Mouse (Mus musculus) left cerebral cortex, adult 11 months (tissue): ENCODE data around the gene Arrdc1.
"Not testable (repeated sequence)": the region's sequence is repeated elsewhere in the genome, so short reads cannot be mapped to it uniquely, and the experiment has no call there.

Experiments
- DNase-seq: peaks from one replicate; pipeline ENCODE4 v3.0.0; 2022; ENCODE audit warnings: low spot score

Gene Arrdc1

GRCm38 (mm10) chr2:24935057-24935796 is at the start of gene Arrdc1:
TSS of gene Arrdc1 (minus strand) at chr2:24935252.
- DNase-seq: peak; percentile 82

- no peak for DNase-seq
Observed at GRCm38 (mm10) chr2:24976960-24977359, 41.9 kb upstream of the Arrdc1 start.

- peak; percentile 57 for DNase-seq
Observed at GRCm38 (mm10) chr2:24975704-24976297, 40.7 kb upstream of the Arrdc1 start, which contains the start of gene Pnpla7. TSS of gene Pnpla7 (plus strand) at chr2:24976033.

DNA sequence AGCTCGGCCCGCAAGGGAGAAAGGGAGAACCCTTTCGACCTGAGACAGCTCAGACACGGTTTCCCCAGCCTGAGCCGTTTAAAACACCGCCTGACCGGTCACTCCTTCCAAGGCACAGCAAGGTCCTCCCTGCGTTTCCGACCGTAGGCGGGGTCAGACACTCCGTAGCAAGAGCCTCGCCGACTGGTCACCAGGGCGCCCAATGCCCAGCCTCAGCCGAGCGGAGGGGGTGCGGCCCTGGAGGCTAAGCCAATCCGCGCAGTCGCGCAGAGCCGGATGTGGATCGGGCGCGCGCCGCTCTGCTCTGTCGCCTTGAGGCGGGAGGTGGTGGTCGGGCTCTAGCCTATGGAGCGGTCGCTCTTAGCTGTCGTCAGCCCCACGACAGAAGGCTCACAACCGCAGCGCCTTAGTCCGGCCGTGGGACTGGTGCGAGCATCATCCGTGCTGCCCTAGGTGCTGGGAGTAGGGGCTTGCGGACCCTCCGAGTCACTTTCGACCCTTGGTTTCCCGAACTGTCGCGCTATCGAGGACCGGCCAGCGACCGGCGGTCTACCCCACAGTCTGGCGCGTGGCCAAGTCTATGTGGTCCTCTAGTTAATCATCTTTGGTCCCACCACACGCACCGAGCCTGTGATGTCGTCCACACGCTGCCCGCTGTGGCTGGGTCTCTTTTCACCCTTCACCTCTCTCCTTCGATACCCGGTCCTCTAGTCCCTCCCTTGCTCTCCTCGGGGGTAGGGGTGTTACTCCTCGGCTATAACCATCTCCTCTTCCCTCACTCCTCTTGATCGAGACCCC is 40.1 kb upstream of the Arrdc1 start, which contains the start of gene Mrpl41:
Gene Mrpl41 (minus strand): TSS at position 193 of the 798 bp plus-strand sequence.
- peak; percentile 94 for DNase-seq

GRCm38 (mm10) chr2:24974452-24974851 is 39.4 kb upstream of the Arrdc1 start:
- DNase-seq: not testable (repeated sequence)

GRCm38 (mm10) chr2:24970386-24970785 is 35.3 kb upstream of the Arrdc1 start:
- no peak for DNase-seq

GRCm38 (mm10) chr2:24962304-24963000 is 27.4 kb upstream of the Arrdc1 start, which contains the start of gene Dph7:
TSS of gene Dph7 (plus strand) at chr2:24962400.
- DNase-seq: peak; percentile 79

GRCm38 (mm10) chr2:24960910-24961309 is 25.9 kb upstream of the Arrdc1 start:
- no peak for DNase-seq

DNA sequence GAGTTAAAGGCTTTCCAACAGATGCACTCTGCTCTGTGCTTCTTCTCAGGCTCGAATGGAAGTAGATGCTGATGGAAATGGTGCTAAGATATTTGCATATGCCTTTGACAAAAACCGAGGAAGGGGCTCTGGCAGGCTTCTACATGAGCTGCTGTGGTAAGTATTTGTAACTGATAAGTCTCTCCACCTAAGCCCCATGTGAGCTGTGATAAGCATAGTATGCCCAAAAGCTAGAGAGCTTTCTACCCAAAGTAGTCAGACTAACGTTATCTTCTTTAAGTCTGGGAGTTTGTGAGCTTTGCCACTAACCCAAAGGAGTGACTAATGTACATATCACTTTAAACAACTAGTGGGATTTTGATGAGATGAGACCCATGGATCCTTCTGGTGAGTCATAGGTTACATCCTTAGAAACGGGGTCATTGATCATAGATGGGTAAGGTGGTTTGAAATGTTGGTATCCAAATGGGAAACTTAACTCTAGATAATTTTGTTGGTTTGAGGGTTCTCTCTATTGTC is 17.5 kb upstream of the Arrdc1 start:
- DNase-seq: no peak

DNA sequence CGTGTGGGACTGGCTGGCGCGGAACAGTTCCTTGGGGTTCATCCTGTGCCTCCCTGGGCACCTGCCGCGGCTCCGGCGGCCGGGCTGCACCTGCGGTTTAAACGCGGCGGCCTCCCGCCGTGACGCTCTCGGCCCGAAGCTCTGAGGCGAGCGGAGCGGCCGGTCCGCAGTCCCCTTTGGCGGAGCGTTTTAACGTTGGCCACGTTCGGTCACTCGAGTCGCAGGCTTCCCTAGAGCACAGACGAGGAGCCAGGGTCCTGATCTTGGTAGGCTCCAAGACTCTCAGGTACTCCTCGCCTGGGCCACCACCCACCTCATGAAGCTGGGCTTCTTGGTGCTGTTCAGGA is 15.1 kb upstream of the Arrdc1 start:
- no peak for DNase-seq

DNA sequence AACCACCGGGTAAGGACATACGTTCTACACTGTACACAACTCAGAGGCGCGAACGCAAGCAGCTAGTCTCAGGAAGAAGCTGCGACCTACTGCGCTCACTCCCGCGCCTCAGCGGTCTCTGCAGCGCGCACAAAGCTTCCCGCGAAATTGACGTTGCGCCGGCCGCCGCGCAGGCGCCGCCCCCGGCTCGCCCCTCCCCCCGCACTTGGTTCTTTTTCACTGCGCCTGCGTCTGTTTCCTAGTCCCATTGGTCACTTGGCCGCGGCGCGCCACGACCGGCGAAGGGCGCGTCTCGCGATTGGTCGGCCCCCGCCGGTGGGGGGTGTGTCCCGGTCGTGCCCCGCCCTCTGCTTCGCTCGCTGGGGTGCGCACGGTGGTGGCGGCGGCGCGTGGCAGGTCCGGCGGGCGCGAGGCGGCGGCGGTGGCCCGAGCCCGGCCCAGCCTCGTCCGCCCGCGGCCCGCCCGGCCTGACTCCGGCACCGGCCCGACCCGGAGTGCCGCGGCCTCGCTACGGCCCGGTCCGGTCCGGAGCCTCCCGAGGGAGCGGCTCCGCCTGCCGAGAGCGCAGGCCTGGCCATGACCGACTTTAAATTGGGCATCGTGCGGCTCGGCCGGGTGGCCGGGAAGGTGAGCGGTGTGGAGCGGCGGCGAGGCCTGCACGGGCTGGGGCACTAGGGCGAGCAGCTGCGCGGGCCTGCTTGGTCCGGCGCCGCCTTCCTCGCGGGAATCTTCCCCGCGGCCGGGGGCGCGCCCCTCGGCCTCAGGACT is 14.6 kb upstream of the Arrdc1 start, which contains the start of gene Zmynd19:
Gene Zmynd19 (plus strand): TSS at position 372 of the 768 bp plus-strand sequence.
- peak; percentile 93 for DNase-seq

- DNase-seq: not testable (repeated sequence)
Observed at GRCm38 (mm10) chr2:24944304-24944703, 9.3 kb upstream of the Arrdc1 start.

- no peak for DNase-seq
Observed at GRCm38 (mm10) chr2:24942092-24942491, 7.0 kb upstream of the Arrdc1 start.

- no peak for DNase-seq
Observed at GRCm38 (mm10) chr2:24934441-24934963, 550 bp downstream of the Arrdc1 start.

GRCm38 (mm10) chr2:24929593-24929992 is 5.5 kb downstream of the Arrdc1 start:
- no peak for DNase-seq

DNA sequence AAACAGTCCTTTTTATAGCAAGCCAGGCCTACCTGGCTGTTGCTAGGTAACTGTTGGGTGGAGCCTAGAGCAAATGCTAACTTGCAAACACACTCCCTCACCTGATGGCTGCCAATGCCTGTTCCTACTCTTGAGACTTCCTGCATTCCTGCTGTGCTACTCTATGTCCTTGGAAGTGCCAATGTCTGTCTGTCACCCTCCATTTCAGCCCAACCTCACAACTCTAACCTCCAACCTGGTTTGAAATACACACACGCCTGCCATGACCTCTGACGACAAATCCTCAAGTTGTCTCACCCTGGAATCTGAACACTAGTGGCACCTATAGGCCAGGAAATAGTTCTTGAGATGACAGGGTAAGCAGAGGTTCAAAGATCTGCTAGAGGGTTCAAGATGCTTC is 5.9 kb downstream of the Arrdc1 start:
- no peak for DNase-seq

DNA sequence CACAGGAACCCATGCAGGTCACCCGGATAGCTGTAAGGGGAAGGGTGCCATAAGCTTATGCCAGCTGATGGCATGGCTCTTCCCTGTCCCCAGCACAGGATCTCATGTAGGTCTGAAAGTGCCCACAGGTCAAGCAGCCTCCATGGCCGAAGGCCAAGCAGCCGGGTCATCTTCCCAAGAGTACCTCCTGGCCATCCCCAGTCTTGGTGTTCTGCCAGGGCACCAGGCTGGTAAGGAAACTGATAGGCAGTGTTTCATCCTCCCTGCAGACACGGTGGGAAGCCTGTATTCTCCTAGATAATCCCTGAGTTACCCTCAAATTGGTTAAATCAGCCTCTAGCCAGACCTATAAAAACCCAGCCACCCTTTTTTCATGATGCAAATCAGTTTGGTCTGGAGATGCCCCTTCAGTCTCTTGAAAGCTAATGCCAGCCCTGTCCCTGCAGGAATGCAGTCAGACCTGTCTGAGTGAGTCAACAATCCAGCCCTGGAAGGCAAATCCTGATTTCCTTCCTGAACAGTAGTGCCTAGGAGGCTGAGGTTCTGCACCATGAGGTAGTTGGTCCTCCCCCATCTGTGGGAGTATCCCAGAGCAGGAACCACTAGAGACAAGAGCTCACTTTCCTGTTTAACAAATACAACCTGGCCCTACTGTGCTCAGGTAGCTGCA is 7.1 kb downstream of the Arrdc1 start:
- DNase-seq: no peak

DNA sequence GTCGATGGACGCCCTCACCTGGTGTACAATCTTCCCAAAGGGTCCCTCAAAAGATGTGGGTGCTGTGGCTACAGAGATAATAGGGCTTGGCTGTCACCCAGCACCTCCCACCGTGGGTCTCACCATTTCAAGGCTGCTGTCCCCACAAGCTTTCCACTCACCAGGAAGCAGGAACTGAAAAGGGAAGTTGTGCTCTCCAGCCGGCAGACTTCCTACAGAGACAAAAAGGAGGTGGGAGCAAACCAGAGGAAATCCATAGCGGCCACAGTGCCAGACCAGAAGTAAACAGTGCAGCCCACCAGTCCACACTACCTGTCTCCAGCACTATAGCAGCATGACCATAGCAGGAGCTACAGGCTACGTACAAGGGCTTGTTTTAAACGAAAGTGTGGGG is 8.1 kb downstream of the Arrdc1 start:
- no peak for DNase-seq

GRCm38 (mm10) chr2:24926345-24926964 is 8.6 kb downstream of the Arrdc1 start:
- no peak for DNase-seq

DNA sequence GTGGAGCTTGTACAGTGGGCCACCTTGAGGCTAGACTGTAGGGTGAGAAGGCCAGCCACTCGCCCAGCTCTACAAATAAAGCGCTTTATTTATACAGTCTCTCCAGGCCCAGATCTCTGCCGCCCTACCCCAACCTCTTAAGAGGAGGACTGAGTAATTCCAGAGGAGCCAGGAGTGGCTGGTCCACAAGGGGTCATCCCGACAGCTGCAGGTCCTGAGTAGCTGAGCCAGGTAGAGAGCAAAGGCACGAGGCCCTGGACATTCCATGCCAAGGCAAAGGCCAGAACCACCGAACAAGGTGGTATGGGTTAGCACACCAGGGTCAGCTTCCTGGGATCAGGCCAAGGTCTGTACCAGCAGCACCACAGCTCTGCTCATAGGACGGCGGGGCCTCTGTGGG is 9.8 kb downstream of the Arrdc1 start:
- DNase-seq: no peak
